Mouse (Mus musculus) liver, postnatal 0 days (tissue): Measurements from ENCODE around the gene Mbd6. TPM values are rescaled to one million over a fixed set of nuclear protein-coding genes. Genes with fewer than 3 reads are reported as not detected.

ENCODE experiments used
- ATAC-seq: fragments of 200-750 bp; cut with Nextera tagmentation; 2 replicates; pipeline ENCODE4 v1.8.0; 2017; ENCODE audit warnings: mild to moderate bottlenecking, moderate library complexity
- DNase-seq: peaks from one replicate; pipeline ENCODE4 v3.0.0-alpha.2; 2016
- H3K27ac ChIP-seq: fragments of 300-500 bp; sonication (generic); 2 replicates; pipeline ENCODE4 v1.5.1; 2014; ENCODE audit warnings: antibody characterized with exemption, moderate library complexity, mild to moderate bottlenecking, low read depth
- H3K27me3 ChIP-seq: fragments of 300-500 bp; sonication (generic); 2 replicates; pipeline ENCODE4 v1.6.1; 2014; ENCODE audit warnings: low read length, control low read depth, mixed read lengths; ENCODE audit not compliant: insufficient read depth
- H3K36me3 ChIP-seq: fragments of 300-500 bp; sonication (generic); replicated peaks from 2 replicates; pipeline ENCODE4 v1.6.1; 2014; ENCODE audit warnings: mild to moderate bottlenecking, control low read depth, low read length, moderate library complexity, mixed read lengths; ENCODE audit not compliant: insufficient read depth
- H3K4me1 ChIP-seq: fragments of 300-500 bp; sonication (generic); 2 replicates; pipeline ENCODE4 v1.6.1; 2014; ENCODE audit warnings: antibody characterized with exemption, mild to moderate bottlenecking, control low read depth; ENCODE audit not compliant: insufficient read depth
- H3K4me2 ChIP-seq: fragments of 300-500 bp; sonication (generic); 2 replicates; pipeline ENCODE4 v1.6.1; 2014; ENCODE audit warnings: low read depth, mild to moderate bottlenecking, low read length, moderate library complexity, mixed read lengths
- H3K4me3 ChIP-seq: fragments of 300-500 bp; sonication (generic); 2 replicates; pipeline ENCODE4 v1.5.1; 2014; ENCODE audit warnings: low read depth, low read length
- H3K9ac ChIP-seq: fragments of 300-500 bp; sonication (generic); replicated peaks from 2 replicates; pipeline ENCODE4 v1.6.1; 2014; ENCODE audit warnings: mild to moderate bottlenecking, moderate library complexity
- H3K9me3 ChIP-seq: fragments of 300-500 bp; sonication (generic); 2 replicates; pipeline ENCODE4 v1.6.1; 2016; ENCODE audit warnings: mild to moderate bottlenecking, control low read depth, low read length, mixed read lengths
- CTCF ChIP-seq: sonication (generic); IDR thresholded peaks from 2 replicates; pipeline ENCODE4 v1.5.1; 2016; ENCODE audit warnings: antibody characterized with exemption, low read depth
- EP300 ChIP-seq: IDR thresholded peaks from 2 replicates; pipeline ENCODE4 v1.6.1; 2016; ENCODE audit warnings: antibody characterized with exemption, low read depth, mild to moderate bottlenecking
- WGBS: fragments of 180-500 bp; shearing (Covaris S2); extraction: QIAGEN DNeasy Blood & Tissue Kit; methylation state at CpG from one replicate; pipeline ENCODE4 v1.1.7; 2014; ENCODE audit not compliant: insufficient replicate concordance; 5-methylcytosine and 5-hydroxymethylcytosine counted together
- polyA plus RNA-seq: library from polyadenylated mRNA; unstranded; fragments of >200 nt; fragmentation: Nextera tagmentation; extraction: Ambion mirVana; gene quantifications from 2 replicates; pipeline ENCODE4 v1.2.1, GENCODE M21; 2015

The Mbd6 gene
- polyA plus RNA-seq, 1 experiment from 2014 or later = 5.3 TPM

- DNase-seq (peak; percentile 59), ATAC-seq (peak; percentile 25; the same call in 1 of the 2 replicates)
- Histone ChIP-seq H3K4me3 (no peak overlapping the region), H3K27me3 (no peaks in the 10 kb centered on the region; the same call in 1 of the 2 replicates), H3K27ac (no peak overlapping the region), H3K4me2 (no peak overlapping the region), H3K9me3 (no peaks in the 10 kb centered on the region), H3K9ac (no peak overlapping the region), H3K4me1 (no peaks in the 10 kb centered on the region), H3K36me3 (no peaks in the 10 kb centered on the region)
- TF ChIP-seq CTCF (0 out of 2 replicates have a peak, but pooled peaks have one; percentile 15), EP300 (no peak)
- 25% methylated on average over 14 of the region's 14 CpGs for WGBS
These were observed 33.0 kb downstream of the Mbd6 start for GRCm38 (mm10) chr10:127255625-127256345.

- ATAC-seq = no peak
- no peak overlapping the region for H3K9ac ChIP-seq
- H3K27ac ChIP-seq = no peak overlapping the region
- no peak for DNase-seq
- H3K36me3 ChIP-seq = no peaks in the 10 kb centered on the region
- no peaks in the 10 kb centered on the region for H3K9me3 ChIP-seq
- no peak overlapping the region for H3K4me3 ChIP-seq
- TF ChIP-seq EP300 (no peak), CTCF (no peak)
- no peaks in the 10 kb centered on the region for H3K4me1 ChIP-seq
- 45% methylated on average over 5 of the region's 5 CpGs for WGBS
- no peak overlapping the region for H3K4me2 ChIP-seq
- H3K27me3 ChIP-seq = no peaks in the 10 kb centered on the region; the same call in 1 of the 2 replicates
These were observed 38.0 kb downstream of the Mbd6 start for GRCm38 (mm10) chr10:127250810-127251209.

- Histone ChIP-seq H3K4me2 (no peak overlapping the region), H3K4me3 (no peak overlapping the region), H3K27me3 (peaks cover 19% of the 10 kb centered on the region), H3K9ac (no peak overlapping the region), H3K4me1 (no peaks in the 10 kb centered on the region), H3K9me3 (no peaks in the 10 kb centered on the region), H3K27ac (no peak overlapping the region), H3K36me3 (no peaks in the 10 kb centered on the region)
- ATAC-seq (no peak), DNase-seq (no peak)
- TF ChIP-seq CTCF = no peak
- TF ChIP-seq EP300 = no peak
- 61% methylated on average over 18 of the region's 18 CpGs for WGBS
These were observed 50.5 kb downstream of the Mbd6 start for GRCm38 (mm10) chr10:127238241-127238824.

GRCm38 (mm10) chr10:127236541-127236940 is 52.3 kb downstream of the Mbd6 start:
- Histone ChIP-seq H3K9me3 (no peaks in the 10 kb centered on the region), H3K36me3 (no peaks in the 10 kb centered on the region), H3K4me2 (no peak overlapping the region), H3K4me1 (no peaks in the 10 kb centered on the region), H3K27me3 (peaks cover 19% of the 10 kb centered on the region), H3K27ac (no peak overlapping the region), H3K4me3 (no peak overlapping the region), H3K9ac (no peak overlapping the region)
- DNase-seq (no peak), ATAC-seq (no peak)
- TF ChIP-seq CTCF (no peak), EP300 (no peak)
- WGBS = 63% methylated on average over 9 of the region's 9 CpGs

- Histone ChIP-seq H3K4me3 (no peak overlapping the region), H3K4me1 (no peaks in the 10 kb centered on the region), H3K27ac (no peak overlapping the region), H3K36me3 (no peaks in the 10 kb centered on the region), H3K4me2 (no peak overlapping the region), H3K27me3 (peaks cover 7% of the 10 kb centered on the region), H3K9me3 (no peaks in the 10 kb centered on the region), H3K9ac (no peak overlapping the region)
- TF ChIP-seq EP300 (no peak), CTCF (peak; percentile 44)
- ATAC-seq (no peak), DNase-seq (no peak)
- 77% methylated on average over 9 of the region's 9 CpGs for WGBS
These were observed 55.7 kb downstream of the Mbd6 start for GRCm38 (mm10) chr10:127233141-127233540.

Other genes with a start within 250 kb of the Mbd6 start
- 14.9 and 15.0 TPM in 2 replicates for gene Mettl1, start 247.6 kb downstream of the Mbd6 start, polyA plus RNA-seq
- gene Eef1akmt3, start 247.5 kb downstream of the Mbd6 start, polyA plus RNA-seq = 0.05 and 0.07 TPM in 2 replicates
- gene Cyp27b1, start 240.8 kb downstream of the Mbd6 start, polyA plus RNA-seq = not detected in 2 replicates
- gene March9, start 228.8 kb downstream of the Mbd6 start, polyA plus RNA-seq = 0.04 and 0.06 TPM in 2 replicates
- gene Cdk4, start 225.5 kb downstream of the Mbd6 start, polyA plus RNA-seq = 209 and 225 TPM in 2 replicates
- gene Tspan31, start 218.8 kb downstream of the Mbd6 start, polyA plus RNA-seq = 224 and 230 TPM in 2 replicates
- gene Agap2, start 213.7 kb downstream of the Mbd6 start, polyA plus RNA-seq = 0.33 and 0.88 TPM in 2 replicates
- 78.8 and 81.4 TPM in 2 replicates for gene Os9, start 167.9 kb downstream of the Mbd6 start, polyA plus RNA-seq
- gene B4galnt1, start 123.8 kb downstream of the Mbd6 start, polyA plus RNA-seq = 27.2 and 32.2 TPM in 2 replicates
- 2.0 TPM in 2 replicates for gene Slc26a10, start 108.4 kb downstream of the Mbd6 start, polyA plus RNA-seq
- gene Arhgef25, start 98.9 kb downstream of the Mbd6 start, polyA plus RNA-seq = 1.9 and 2.6 TPM in 2 replicates
- gene Dtx3, start 93.3 kb downstream of the Mbd6 start, polyA plus RNA-seq = 8.8 and 8.9 TPM in 2 replicates
- gene Pip4k2c, start 77.4 kb downstream of the Mbd6 start, polyA plus RNA-seq = 14.7 and 17.7 TPM in 2 replicates
- gene Kif5a, start 25.7 kb downstream of the Mbd6 start, polyA plus RNA-seq = 0.06 TPM in 2 replicates
- 65.3 and 67.4 TPM in 2 replicates for gene Dctn2, start 22.6 kb downstream of the Mbd6 start, polyA plus RNA-seq
- 51.3 and 62.3 TPM in 2 replicates for gene Mars, start 22.8 kb upstream of the Mbd6 start, polyA plus RNA-seq
- 13.5 and 14.8 TPM in 2 replicates for gene Arhgap9, start 32.9 kb upstream of the Mbd6 start, polyA plus RNA-seq
- gene Gli1, start 53.0 kb upstream of the Mbd6 start, polyA plus RNA-seq = 0.04 TPM in 2 replicates
- 18.4 and 29.0 TPM in 2 replicates for gene Inhbe, start 65.4 kb upstream of the Mbd6 start, polyA plus RNA-seq
- 21.0 and 27.2 TPM in 2 replicates for gene Inhbc, start 81.4 kb upstream of the Mbd6 start, polyA plus RNA-seq
- 16.6 and 17.3 TPM in 2 replicates for gene R3hdm2, start 91.3 kb upstream of the Mbd6 start, polyA plus RNA-seq
- gene Stac3, start 212.7 kb upstream of the Mbd6 start, polyA plus RNA-seq = 0.21 and 0.57 TPM in 2 replicates
- 13.1 and 23.1 TPM in 2 replicates for gene Ndufa4l2, start 225.9 kb upstream of the Mbd6 start, polyA plus RNA-seq
- 62.6 and 75.0 TPM in 2 replicates for gene Shmt2, start 233.4 kb upstream of the Mbd6 start, polyA plus RNA-seq
- gene Nxph4, start 245.5 kb upstream of the Mbd6 start, polyA plus RNA-seq = not detected in 2 replicates